8 mouse cellular contexts compared by ENCODE assay signal in the genomic region with DNA sequence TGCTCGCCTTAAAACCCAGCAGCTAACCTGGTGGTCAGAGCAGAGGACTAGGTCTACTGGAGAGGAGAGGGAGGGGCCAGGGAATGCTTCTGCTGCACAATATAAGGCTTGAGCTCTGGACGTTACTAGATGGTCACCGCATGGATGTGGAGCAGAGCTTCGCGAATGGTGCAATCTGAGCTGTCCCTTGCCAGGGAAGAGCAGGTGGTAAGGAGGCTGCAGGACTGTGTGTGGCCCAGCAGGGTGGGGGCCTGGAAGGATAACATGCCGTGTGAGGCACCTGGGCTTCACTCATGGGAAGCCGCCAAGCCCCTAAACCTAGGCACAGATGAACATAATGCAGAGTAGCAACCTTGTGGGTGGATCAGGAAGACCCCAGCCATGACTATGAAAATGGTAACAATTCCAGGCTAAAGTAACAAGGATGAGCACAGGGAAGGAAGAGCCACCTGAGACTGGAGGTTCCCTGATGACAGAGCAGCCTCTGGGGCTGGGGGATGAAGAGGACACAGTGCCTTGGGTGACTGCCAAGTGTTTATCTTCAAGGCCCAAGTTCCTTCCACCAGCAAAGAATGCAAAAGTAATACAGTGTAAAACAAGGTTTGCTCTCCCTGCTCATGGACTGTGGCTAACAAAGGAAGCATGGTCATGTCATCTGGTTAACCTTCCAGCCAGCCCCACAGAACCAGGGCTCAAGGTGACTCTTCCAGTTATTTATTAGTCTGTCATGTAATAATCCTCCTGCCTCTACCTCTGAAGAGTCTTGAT. TPM values are rescaled to one million over a fixed set of nuclear protein-coding genes. Genes with fewer than 3 reads are reported as not detected.
DNase-seq lines count a peak whose midpoint lies in the region; ATAC-seq and TF ChIP-seq lines count a peak whose summit lies in the region.

No protein-coding gene starts in this region.

- no peak overlapping the region for H3K9ac ChIP-seq in lung, embryonic 16.5 days (ENCODE audit: low read length)
- H3K9ac ChIP-seq in hindbrain, embryonic 14.5 days: peak overlapping the region; percentile 86
- H3K9ac ChIP-seq in liver, postnatal 0 days (replicated peaks): no peak overlapping the region

- TF ChIP-seq CTCF in cortical plate, adult 2 months (IDR thresholded peaks at IDR 0.05; ENCODE audit: extremely low read depth, insufficient read depth, low read length): no peak
- TF ChIP-seq CTCF in liver, postnatal 0 days (IDR thresholded peaks at IDR 0.05; ENCODE audit: low read depth): no peak

- no peak for TF ChIP-seq POLR2A in cortical plate, adult 2 months (IDR thresholded peaks at IDR 0.05; ENCODE audit: extremely low read depth, insufficient read depth, low read length)

- H3K27ac ChIP-seq in lung, embryonic 16.5 days (ENCODE audit: low read length): peak overlapping the region; percentile 30; the same call in 1 of the 2 replicates
- no peak overlapping the region for H3K27ac ChIP-seq in cortical plate, adult 2 months (ENCODE audit: insufficient read depth, low read length)
- peak overlapping the region; percentile 51; the same call in 1 of the 2 replicates for H3K27ac ChIP-seq in hindbrain, embryonic 14.5 days
- H3K27ac ChIP-seq in liver, postnatal 0 days (ENCODE audit: low read depth): peak overlapping the region; percentile 41

- H3K4me1 ChIP-seq in lung, embryonic 16.5 days (replicated peaks; ENCODE audit: control insufficient read depth, insufficient read depth, low read length): peaks cover 27% of the 10 kb centered on the region
- H3K4me1 ChIP-seq in cortical plate, adult 2 months (ENCODE audit: control insufficient read depth, insufficient read depth, low read length): peaks cover 3% of the 10 kb centered on the region; the same call in 1 of the 2 replicates
- peaks cover 37% of the 10 kb centered on the region for H3K4me1 ChIP-seq in hindbrain, embryonic 14.5 days (replicated peaks; ENCODE audit: control insufficient read depth, insufficient read depth, low read length)
- H3K4me1 ChIP-seq in liver, postnatal 0 days (ENCODE audit: insufficient read depth): peaks cover 13% of the 10 kb centered on the region

- TF ChIP-seq EP300 in liver, postnatal 0 days (IDR thresholded peaks at IDR 0.05; ENCODE audit: low read depth): no peak

- H3K27me3 ChIP-seq in lung, embryonic 16.5 days (ENCODE audit: control insufficient read depth, insufficient read depth, low read depth, low read length): no peaks in the 10 kb centered on the region
- H3K27me3 ChIP-seq in hindbrain, embryonic 14.5 days (ENCODE audit: control insufficient read depth, insufficient read depth, low read length): no peaks in the 10 kb centered on the region
- no peaks in the 10 kb centered on the region for H3K27me3 ChIP-seq in liver, postnatal 0 days (ENCODE audit: insufficient read depth, low read length)

- H3K4me3 ChIP-seq in lung, embryonic 16.5 days (ENCODE audit: low read length): no peak overlapping the region
- peak overlapping the region; percentile 73 for H3K4me3 ChIP-seq in cortical plate, adult 2 months (ENCODE audit: insufficient read depth, low read length)
- peak overlapping the region; percentile 74 for H3K4me3 ChIP-seq in hindbrain, embryonic 14.5 days (replicated peaks; ENCODE audit: low read length)
- no peak overlapping the region for H3K4me3 ChIP-seq in liver, postnatal 0 days (ENCODE audit: low read depth, low read length)

- no peak for DNase-seq in lung, adult 18-20 months
- DNase-seq in hindbrain, embryonic 14.5 days (ENCODE audit: low spot score): no peak
- DNase-seq in liver, postnatal 0 days: no peak
- no peak for DNase-seq in thymus, postnatal 0 days (ENCODE audit: low spot score)
- no peak for DNase-seq in gastrocnemius, postnatal 4 days (ENCODE audit: low spot score in 2 of 2)
- DNase-seq in spleen, postnatal 14 days (ENCODE audit: low spot score in 2 of 2): no peak

- 76% methylated on average over 7 of the region's 7 CpGs for WGBS in lung, embryonic 16.5 days
- 41% methylated on average over 7 of the region's 7 CpGs for WGBS in hindbrain, embryonic 14.5 days
- 76% methylated on average over 7 of the region's 7 CpGs for WGBS in liver, postnatal 0 days (ENCODE audit: insufficient replicate concordance)

- H3K9me3 ChIP-seq in lung, embryonic 16.5 days (ENCODE audit: control insufficient read depth, low read length): no peaks in the 10 kb centered on the region
- no peaks in the 10 kb centered on the region for H3K9me3 ChIP-seq in hindbrain, embryonic 14.5 days (ENCODE audit: control insufficient read depth, low read length)
- H3K9me3 ChIP-seq in liver, postnatal 0 days (ENCODE audit: low read length): no peaks in the 10 kb centered on the region

- no peak overlapping the region for H3K4me2 ChIP-seq in lung, embryonic 16.5 days (ENCODE audit: low read depth, low read length)
- peak overlapping the region; percentile 94 for H3K4me2 ChIP-seq in hindbrain, embryonic 14.5 days (replicated peaks)
- H3K4me2 ChIP-seq in liver, postnatal 0 days (ENCODE audit: low read depth, low read length): no peak overlapping the region

- no peaks in the 10 kb centered on the region for H3K36me3 ChIP-seq in lung, embryonic 16.5 days (ENCODE audit: control insufficient read depth, insufficient read depth, low read length)
- peaks cover 15% of the 10 kb centered on the region; the same call in 1 of the 2 replicates for H3K36me3 ChIP-seq in hindbrain, embryonic 14.5 days (replicated peaks; ENCODE audit: control insufficient read depth, insufficient read depth)
- H3K36me3 ChIP-seq in liver, postnatal 0 days (replicated peaks; ENCODE audit: insufficient read depth, low read length): no peaks in the 10 kb centered on the region

- peak; percentile 37 for ATAC-seq in lung, embryonic 16.5 days (ENCODE audit: low read depth)
- no peak for ATAC-seq in hindbrain, embryonic 14.5 days (ENCODE audit: low FRiP score)
- ATAC-seq in liver, postnatal 0 days: 0 out of 2 replicates have a peak, but pooled peaks have one; percentile 3

RNA-seq across cellular contexts. Expression of gene Rufy3, which starts 21.8 kb away (rescaled TPM):
- 8.7 and 9.1 TPM in 2 replicates for polyA plus RNA-seq in lung, embryonic 16.5 days (2015; fragmentation: Nextera tagmentation; extraction: Ambion mirVana)
- polyA plus RNA-seq in cortical plate, adult 2 months (2012; rRNA removed): 102 and 103 TPM in 2 replicates
- polyA plus RNA-seq in hindbrain, embryonic 14.5 days (2014; fragmentation: Nextera tagmentation; extraction: Ambion mirVana): 300 and 303 TPM in 2 replicates
- polyA plus RNA-seq in liver, postnatal 0 days (2015; fragmentation: Nextera tagmentation; extraction: Ambion mirVana): 6.8 and 7.0 TPM in 2 replicates
- 6.7 and 8.4 TPM in 2 replicates for polyA plus RNA-seq in thymus, postnatal 0 days (2015; fragmentation: Nextera tagmentation; extraction: Ambion mirVana)
- total RNA-seq in gastrocnemius, postnatal 4 days (2021): 10 to 100 TPM; 13.8 to 14.5 TPM

RNA-seq across cellular contexts. Expression of gene Utp3, which starts 32.3 kb away (rescaled TPM):
- 60.5 and 63.9 TPM in 2 replicates for polyA plus RNA-seq in lung, embryonic 16.5 days (2015; fragmentation: Nextera tagmentation; extraction: Ambion mirVana)
- polyA plus RNA-seq in cortical plate, adult 2 months (2012; rRNA removed): 25.1 and 27.5 TPM in 2 replicates
- polyA plus RNA-seq in hindbrain, embryonic 14.5 days (2014; fragmentation: Nextera tagmentation; extraction: Ambion mirVana): 35.6 and 36.6 TPM in 2 replicates
- 27.2 and 27.6 TPM in 2 replicates for polyA plus RNA-seq in liver, postnatal 0 days (2015; fragmentation: Nextera tagmentation; extraction: Ambion mirVana)
- 76.9 and 85.8 TPM in 2 replicates for polyA plus RNA-seq in thymus, postnatal 0 days (2015; fragmentation: Nextera tagmentation; extraction: Ambion mirVana)
- total RNA-seq in gastrocnemius, postnatal 4 days (2021): 10 to 100 TPM; 34.1 to 35.1 TPM

RNA-seq across cellular contexts. Expression of gene Jchain, which starts 58.9 kb away (rescaled TPM):
- polyA plus RNA-seq in lung, embryonic 16.5 days (2015; fragmentation: Nextera tagmentation; extraction: Ambion mirVana): 0.10 TPM in 1 of 2 replicates, not detected in the other
- 1.4 and 1.9 TPM in 2 replicates for polyA plus RNA-seq in cortical plate, adult 2 months (2012; rRNA removed)
- 0.23 and 0.26 TPM in 2 replicates for polyA plus RNA-seq in hindbrain, embryonic 14.5 days (2014; fragmentation: Nextera tagmentation; extraction: Ambion mirVana)
- polyA plus RNA-seq in liver, postnatal 0 days (2015; fragmentation: Nextera tagmentation; extraction: Ambion mirVana): 0.09 TPM in 2 replicates
- 0.42 and 0.44 TPM in 2 replicates for polyA plus RNA-seq in thymus, postnatal 0 days (2015; fragmentation: Nextera tagmentation; extraction: Ambion mirVana)
- total RNA-seq in gastrocnemius, postnatal 4 days (2021): under 1 TPM; 0.31 to 0.32 TPM

Comparison
In these comparisons a context has a peak if more than half of its experiments do, and no peak if none do; other contexts are left out.
1. H3K4me3 ChIP-seq: peak in cortical plate, adult 2 months (single experiment) and hindbrain, embryonic 14.5 days (single experiment); none in lung, embryonic 16.5 days (single experiment) and liver, postnatal 0 days (single experiment).
2. RNA of gene Rufy3, which starts 21.8 kb away (polyA plus RNA-seq): 300 to 303 TPM in hindbrain, embryonic 14.5 days and 102 to 103 TPM in cortical plate, adult 2 months; 8.7 to 9.1 TPM in lung, embryonic 16.5 days, 6.7 to 8.4 TPM in thymus, postnatal 0 days and 6.8 to 7.0 TPM in liver, postnatal 0 days; every median in the first group is over 10 times any median in the second.